Mouse (Mus musculus) E14TG2a.4 (cell line): ENCODE data around the gene Pax5.

Experiments used
- CTCF ChIP-seq: conservative IDR thresholded peaks from 2 replicates; pipeline ENCODE4 v1.5.1; 2014; ENCODE audit warnings: low read length
- NANOG ChIP-seq: IDR thresholded peaks from 2 replicates; pipeline ENCODE4 v1.6.1; 2014; ENCODE audit warnings: borderline replicate concordance, low read length, mixed read lengths
- POU5F1 ChIP-seq: IDR thresholded peaks from 2 replicates; pipeline ENCODE4 v1.6.1; 2014; ENCODE audit warnings: low read length, borderline replicate concordance

- TF ChIP-seq CTCF (no peak), NANOG (no peak), POU5F1 (no peak)
Observed at GRCm38 (mm10) chr4:44685582-44685981, 24.7 kb downstream of the Pax5 start.
